Mouse (Mus musculus) MEL-GATA-1-ER (cell line): ENCODE measurements around the gene Actl6b.

Experiments
- DNase-seq: peaks from one replicate; pipeline ENCODE4 v3.0.0-alpha.2; 2012; ENCODE audit warnings: low read depth; ENCODE audit errors: extremely low read depth

The Actl6b gene

DNA sequence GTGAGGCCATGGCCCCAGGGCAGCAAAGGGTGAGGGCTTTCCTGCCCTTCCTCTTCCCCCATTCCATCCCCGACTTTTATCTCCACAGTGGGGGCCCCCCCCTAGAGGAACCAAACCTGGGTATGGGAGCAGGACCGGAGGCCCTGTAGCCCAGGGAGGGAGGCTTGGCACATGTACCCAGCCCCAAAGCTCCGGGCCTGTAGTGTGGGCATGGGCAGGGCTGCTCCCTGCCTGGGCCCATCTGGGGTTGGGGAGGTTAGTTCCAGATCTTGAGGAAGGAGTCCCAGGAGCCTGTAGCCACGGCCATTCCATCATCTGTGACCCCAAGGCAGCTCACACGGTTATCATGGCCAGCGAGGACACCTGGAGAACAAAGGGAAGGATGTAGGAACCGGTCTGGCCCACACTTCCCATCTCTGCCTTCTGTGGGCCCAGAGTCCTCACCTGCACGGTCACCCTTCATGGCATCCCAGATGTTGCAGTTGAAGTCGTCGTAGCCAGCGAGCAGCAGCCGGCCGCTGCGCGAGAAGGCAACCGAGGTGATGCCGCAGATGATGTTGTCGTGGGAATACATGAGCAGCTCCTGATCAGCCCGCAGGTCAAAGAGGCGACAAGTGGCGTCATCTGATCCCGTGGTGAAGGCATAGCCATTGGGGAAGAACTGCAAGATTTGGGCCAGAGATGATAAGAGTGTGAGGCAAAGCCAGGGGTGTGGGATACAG lies 24.9 kb upstream of the Actl6b start:
- DNase-seq = no peak

DNA sequence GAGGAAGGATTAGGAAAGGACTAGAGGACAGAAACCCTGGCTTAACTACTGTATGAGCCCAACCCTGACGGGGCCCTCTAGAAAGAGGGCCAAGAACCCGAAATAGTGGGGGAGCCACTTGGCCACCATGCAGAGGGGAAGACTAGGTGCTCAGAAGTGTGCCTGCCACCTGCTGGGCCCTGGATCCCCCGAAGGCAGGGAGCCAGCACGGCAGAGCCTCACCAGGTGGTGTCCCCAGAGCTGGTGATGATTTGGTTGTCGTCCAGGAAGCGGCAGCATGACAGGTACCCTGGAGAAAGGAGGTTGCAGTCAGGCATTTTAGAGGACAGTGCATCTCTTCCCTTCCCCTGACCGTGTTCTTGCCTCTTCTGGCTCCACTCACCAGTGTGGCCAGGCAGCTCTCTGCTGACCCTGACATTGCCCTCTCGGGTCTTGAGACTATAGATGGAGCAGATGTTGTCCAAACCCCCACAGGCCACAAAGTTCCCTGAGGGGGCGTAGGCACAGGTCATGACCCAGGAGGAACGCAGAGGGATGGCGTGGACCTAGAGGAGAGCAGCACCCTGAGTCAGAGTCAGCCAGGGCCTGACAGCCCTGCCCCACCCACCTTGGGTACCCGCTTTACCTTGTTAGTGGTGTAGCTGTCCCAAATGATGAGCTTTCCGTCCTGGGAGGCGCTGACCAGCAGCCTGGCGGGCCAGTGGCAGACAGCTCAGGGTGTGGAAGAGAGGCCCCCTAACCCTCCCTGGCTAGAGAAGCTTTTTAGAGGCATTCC lies 23.9 kb upstream of the Actl6b start:
- no peak for DNase-seq

DNA sequence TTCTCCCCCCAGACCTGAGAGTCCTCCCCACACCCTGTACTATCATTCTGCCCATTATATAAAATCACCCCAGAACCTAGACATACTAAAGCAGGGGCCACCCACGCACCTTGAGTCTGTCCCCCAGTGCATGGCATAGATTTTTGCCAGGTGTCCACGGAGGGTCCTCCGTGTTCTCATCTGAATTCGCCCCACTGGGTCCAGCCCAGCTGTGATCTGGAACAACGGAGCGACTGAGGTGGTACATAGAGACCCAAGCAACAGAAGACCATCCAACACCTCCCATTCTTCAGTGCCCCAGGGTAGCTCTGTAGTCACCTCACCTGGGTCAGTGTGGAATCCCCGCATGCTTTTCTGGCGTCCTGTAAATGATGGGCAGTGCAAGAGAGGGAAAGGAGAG lies 23.2 kb upstream of the Actl6b start:
- DNase-seq = no peak

DNA sequence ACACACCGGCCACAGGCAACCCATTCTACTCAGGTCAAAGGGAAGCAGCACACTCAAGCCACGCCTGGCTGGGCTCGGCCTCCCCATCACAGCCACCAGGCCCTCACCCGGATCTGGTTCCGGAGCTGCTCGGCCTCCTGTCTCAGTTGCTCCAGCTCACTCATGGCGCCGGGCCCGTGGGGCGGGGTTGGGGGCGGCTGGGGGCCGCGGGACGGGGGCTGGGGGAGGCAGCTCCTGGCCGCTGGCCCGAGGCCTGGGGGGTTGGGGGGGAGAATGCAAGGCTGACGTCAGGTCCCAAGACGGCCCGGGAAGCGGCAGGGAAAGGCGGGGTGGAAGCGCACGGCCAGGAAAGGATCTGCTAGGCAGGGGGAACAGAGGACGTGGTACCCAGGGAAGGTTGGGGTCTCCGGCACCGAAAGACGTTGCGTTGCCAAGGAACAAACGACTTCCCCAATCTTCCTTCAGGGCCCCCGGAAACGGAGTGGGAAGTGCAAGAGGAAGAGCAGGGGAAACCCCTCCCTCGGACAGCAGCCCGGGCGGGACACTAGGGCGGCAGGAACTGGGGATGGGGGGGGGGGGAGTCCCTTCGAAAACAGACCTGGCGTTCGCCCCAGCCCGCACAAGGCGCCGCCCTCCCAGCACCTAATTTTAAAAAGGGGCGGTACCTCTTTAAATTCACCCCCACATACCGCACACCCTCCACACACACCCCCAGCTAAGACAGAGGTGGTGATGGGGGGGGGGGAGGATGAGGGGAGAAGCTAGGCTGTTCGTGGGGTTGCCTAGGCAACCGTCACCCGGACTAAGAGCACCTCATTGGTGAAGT lies 22.5 kb upstream of the Actl6b start:
- DNase-seq = peak; percentile 38

DNA sequence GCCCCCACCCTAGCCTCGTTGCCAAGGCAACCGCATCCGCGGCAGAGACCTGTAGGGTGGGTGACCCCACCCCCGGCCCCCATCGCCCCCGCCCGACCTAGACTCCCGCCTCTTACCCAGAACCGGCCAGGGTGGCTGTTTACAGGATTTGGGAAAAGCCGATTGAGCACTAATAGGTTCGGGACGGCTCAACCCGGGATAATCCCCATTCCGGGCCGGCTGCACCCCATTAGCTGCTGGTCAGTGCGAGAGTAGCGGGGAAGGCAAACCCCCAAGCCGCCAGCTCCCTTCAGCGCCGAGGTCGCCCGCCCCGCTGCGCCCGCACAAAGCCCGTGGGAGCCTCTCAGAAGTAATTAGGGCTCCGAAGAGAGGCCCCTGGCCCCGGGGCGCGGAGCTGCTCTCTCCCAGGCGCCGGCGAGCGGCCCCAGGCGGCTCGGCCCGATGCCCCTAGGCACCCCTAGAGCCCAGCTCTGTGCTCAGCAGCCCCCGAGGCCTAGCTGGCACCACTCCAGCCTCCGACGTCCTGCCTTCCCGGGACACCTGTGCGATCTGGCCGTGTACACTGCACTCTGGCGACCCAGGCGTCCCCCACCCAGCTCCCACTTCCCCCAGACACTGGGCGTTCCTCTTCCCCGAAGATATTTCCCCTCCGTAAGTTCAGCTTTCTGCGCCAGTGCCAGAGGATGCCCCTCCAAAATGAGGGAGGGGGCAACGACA lies 21.7 kb upstream of the Actl6b start:
- DNase-seq = peak; percentile 34

DNA sequence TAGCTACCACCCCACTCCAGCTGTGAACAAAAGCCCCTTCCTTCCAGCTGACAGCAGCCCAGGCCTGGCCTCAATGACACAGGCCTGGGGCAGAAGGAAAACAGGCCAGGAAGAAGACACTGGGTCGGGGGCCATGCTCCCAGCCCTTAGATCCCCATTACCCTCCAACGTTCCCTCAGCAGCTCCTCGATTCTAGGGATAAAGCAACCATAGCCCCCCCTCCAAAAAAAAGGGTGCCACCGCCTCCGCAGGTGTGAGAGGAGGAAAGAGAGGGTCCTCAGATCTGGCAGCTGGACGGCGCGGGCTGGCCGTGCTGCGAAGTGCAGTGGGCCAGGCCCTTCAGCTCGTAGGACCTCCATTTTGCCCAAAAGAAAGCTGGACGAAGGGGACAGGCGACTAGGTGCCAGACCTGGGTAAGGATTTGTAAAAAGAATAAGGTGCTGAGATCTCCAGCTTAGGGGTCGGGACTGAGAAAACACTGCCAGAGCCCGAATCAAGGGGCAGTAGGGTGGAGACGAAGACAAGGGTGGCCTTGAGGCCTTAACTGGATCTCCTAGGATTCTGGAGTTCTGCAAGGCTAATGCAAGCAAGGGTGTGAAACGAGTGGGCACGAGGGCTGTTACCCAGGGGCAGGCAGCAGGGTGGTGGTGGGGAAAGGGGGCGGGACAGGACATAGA lies 21.0 kb upstream of the Actl6b start:
- DNase-seq = no peak

DNA sequence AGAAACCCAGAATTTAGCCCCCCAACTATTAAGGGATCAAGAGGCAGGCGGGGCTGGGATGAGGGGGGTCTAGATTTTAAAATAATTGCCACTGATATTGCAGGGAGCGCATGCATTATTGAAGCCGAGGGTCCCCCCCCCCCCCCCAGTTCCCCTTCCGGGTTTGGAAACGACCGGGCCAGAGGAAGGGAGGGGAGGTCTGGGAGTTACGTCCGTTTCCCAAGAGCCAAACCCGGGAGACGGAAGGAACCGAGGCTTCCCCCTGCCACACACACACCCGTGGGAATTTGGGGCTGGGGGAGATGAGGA lies 20.6 kb upstream of the Actl6b start:
- DNase-seq = no peak

DNA sequence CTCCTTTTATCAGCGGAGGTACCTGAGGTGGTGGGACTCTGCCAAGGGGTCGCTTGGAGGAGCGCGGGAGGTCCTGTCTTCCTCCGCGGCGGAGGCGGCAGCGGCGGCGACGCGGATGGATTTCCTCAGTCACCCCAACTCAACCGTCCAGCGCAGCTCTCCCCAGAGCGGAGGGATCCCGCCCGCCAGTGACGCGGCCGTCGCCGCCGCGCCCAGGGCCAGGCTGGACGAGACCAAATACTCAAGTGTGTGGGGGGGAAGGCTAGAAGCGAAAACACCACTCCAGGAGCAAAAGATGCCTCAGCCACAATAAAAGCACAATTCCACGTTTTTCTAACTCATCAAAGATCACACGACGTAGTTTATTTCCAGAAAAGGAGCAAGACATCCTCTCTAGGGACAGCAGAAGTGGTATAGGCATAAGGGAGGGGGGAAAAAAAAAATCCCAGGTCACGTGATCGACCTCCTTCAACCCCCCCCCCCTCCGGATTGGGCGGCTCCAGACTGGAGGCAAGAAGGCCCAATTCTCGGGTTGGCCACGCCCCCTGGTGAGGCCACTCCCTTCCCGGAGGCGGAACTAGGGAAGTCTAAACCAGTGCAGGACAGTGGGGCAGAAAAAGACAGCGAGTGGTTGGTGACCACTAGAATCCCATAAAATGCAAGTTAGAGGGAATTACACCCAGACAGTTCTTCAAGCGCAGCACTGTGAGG lies 20.0 kb upstream of the Actl6b start, which contains the start of the genes Epo and Gnb2:
TSS of gene Epo (minus strand) at position 126 of the 711 bp plus-strand sequence.
TSS of gene Gnb2 (minus strand) at position 394 of the 711 bp plus-strand sequence.
- DNase-seq = peak; percentile 90

DNA sequence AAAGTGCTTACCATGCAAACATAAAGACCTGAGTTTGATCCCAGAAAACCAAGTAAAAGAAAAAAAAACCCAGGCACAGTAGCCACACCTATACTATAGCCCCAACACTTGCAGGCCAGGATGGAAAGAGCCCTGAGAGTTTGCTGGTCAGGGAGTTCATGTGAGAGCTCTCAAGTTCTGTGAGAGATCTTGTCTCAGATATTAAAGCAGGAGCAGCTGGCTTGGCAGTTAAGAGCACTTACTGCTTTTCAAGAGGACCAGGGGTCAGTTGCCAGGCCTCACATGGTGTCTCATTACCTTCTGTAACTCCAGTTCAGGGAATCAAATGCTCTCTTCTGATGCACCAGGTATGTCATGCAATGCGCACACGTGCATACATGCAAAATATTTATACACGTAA lies 18.6 kb upstream of the Actl6b start:
- no peak for DNase-seq

DNA sequence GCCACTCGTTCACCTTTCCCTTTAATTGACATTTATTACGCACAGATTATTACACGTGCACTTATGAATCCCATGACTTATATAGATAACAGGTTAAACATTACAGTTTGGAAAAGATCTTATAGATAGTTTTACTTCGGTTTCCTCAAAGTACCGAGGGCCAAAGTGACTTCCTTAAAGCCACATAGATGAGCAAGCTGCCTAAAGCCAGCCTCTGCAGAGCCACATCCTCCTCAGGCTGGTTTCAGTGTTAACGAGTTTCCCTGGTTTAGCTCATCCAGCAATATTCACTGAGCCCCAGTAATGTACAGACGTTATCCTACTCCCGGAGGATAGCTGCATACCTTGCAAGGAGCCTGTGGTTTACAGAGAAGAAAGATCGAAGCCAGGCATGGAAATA lies 18.0 kb upstream of the Actl6b start:
- no peak for DNase-seq

DNA sequence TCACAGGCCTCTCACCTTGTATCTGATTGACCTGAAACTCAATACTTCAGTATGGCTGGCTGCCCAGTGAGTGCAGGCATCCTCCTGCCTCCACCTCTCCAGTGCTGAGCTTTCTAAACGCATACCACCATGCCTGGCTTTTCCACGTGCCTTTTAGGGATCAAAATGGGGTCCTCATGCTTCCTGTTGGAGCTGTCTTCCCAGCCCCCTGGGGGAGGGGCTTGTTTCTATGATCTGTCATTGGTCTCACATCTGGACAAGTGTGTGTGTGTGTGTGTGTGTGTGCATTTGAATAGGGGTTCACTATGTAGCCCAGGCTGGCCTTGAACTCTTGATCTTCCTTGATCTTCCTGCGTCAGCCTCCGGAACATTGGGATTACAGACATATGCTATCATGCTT lies 15.9 kb upstream of the Actl6b start:
- DNase-seq = no peak

DNA sequence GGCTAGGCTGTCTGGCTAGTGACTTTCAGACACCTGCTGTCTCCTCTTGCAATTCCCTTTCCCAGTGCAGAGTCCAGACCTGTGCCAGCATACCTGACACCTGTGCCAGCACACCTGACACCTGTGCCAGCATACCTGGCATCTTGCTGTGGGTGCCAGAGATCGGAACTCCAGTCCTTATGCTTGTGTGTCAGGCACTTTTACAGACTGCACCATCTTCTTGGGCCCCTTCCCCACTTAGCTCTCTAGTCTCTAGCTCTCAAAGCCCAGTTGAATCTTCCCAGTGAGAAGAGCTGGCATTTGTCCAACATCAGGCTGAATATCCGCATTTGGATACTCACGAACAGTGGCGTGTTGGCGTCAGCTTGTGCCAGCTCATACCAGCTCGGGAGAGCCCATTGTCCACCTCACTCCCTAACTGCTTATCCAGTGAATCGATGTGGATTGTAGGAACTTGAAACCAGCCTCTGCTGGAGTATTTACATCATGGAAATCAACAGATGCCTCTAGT lies 14.0 kb upstream of the Actl6b start:
- no peak for DNase-seq

DNA sequence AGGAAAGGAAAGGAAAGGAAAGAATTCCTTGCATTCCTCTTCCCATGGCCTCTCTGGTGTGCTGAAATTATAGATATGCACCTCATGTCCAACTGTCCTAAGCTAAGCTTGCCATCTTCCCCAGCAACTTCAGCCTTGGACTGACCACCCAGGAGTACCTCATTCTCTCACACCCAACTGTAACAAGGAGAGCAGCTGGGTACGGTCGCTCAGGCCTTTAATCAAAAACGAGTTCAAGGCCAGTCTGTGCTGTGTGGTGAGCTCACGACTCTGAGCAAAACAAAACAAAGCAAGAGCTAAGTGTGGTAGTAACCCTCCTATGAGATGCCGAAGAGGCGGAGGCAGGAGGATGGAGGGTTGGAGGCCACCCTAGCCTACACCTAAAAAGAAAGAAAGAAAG lies 12.3 kb upstream of the Actl6b start:
- DNase-seq = no peak

DNA sequence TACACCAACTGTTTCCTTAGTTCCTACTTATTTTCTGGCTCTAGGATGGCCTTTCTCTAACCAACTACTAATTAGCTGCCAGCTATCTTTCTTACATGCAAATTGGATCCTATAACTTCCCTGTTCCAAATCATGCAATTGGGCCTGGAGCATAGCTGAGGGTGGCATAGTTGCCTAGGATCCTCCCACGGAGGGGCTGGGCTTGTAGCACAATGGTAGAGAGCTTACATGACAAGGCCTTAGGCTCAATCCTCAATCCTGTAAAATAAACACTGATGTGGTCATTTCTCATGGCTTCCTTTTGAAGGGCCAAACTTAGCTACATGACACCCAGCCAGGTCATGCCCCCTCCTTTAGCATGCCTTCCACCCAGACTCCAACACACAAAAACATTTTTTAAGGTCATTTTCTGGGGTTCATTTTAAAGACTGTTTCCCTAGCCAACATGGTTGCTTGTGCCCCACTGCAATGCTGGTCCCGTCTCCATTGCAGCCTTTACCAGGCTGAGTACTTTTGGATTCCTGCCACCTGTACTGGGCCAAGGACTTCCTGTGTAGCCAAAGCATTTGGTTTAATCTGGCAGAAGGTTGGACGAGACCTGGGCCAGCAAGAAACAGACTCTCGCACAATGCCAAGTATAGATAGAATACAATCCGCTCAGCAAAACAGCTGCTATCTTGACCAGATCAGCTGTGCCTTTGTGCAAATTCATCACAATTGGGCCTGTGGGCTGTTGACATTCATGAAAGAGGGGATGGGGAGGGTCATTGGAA lies 11.4 kb upstream of the Actl6b start:
- no peak for DNase-seq

DNA sequence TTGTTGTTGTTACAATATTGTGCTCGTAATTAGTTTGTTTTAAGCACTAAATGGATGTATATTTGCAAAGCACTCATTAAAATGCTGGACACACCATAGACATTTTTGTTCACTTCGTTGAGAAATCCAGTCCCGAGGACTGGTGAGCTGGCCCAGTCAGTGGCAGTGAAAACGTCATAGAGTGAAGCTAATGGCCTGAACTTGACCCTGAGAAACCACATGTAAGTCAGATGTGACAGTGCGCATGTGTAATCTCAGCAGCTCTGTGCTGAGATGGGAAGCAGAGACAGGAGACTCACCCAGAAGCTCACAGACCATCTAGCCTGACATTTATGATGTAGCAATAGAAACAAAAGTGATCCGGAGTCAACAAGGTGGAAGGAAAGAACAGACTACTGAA lies 8.4 kb upstream of the Actl6b start:
- DNase-seq = no peak

DNA sequence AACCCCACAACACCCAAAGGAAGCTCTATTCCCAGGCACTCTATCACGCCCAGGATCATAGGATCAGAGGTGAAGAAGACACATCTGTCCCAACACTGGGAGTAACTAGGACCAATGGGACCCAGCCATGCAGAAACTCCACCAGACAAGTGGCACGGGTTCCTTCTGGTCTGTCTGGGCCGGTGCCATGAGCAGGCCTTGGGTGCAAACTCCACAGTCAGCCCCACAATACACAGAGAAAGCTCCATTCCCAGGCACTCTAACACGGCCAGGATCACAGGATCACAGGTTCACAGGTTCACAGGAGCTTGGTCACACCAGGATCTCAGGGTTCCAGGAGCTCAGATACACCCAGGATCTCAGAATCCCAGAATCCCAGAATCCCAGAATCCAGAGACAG lies 7.7 kb upstream of the Actl6b start:
- no peak for DNase-seq

DNA sequence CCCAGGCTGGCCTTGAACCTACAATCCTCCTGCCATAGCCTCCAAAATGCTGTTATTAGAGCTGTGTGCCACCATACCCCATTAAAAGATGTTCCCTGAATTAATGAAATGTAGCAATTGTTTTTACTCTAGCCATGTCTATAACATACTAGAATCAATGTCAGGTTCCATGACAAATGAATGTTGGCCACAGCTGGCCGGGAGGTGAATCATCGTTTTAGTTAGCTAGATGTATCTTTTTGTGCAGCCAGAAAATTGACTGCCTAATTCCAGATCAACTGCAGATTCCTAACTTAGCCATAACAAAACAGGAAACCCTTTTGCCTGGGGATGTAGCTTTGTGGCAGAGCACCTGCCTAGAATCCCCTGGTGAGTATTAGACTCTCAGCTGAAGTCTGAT lies 3.5 kb upstream of the Actl6b start:
- DNase-seq = no peak

DNA sequence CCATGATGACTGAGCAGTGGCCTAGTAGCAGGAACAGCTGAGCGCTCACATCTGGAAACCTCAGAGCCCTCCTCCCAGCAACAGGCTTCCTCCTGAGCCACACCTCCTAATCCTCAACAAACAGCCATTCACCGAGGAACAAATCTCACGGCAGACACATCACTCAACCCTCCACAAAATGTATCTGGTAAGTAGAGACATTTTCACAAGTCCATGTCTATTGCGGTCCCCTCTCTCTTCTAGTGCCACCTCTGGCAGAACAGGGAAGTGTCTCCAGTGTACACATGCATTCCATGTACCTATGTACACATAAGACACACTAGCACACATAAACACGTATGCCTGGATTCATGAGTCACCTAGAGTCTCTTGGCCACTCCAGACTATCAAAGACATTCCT lies 2.2 kb upstream of the Actl6b start:
- peak; percentile 24 for DNase-seq

DNA sequence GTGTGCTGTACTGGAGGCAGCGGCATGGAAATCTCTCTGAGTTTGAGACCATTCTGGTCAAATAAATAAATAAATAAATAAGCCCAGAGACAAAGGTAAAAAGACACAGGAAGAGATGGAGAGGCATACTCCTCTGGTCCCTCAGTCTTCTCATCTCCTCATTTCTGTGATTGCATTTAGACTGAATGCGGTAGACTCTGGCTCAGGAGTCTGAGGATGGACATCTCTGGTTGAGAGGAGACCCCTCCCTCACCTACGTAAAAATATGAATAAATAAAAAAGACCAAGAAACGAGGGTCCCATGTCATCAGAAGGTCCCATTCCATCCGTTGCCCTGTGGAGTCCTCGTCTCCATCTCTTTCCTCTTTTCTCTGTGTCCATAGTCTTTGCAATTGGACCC lies 317 bp upstream of the Actl6b start:
- DNase-seq = no peak
